Mouse (Mus musculus) midbrain, embryonic 16.5 days (tissue): ENCODE results near the gene Vcl. TPM values are rescaled to one million over a fixed set of nuclear protein-coding genes. Genes with fewer than 3 reads are reported as not detected.

ENCODE experiments used
- ATAC-seq: fragments of 200-750 bp; cut with Nextera tagmentation; 2 replicates; pipeline ENCODE4 v1.8.0; 2017; ENCODE audit warnings: moderate TSS enrichment
- H3K27ac ChIP-seq: fragments of 300-500 bp; sonication (generic); 2 replicates; pipeline ENCODE4 v1.5.1; 2014; ENCODE audit warnings: mild to moderate bottlenecking, low read length, mixed read lengths
- H3K27me3 ChIP-seq: fragments of 300-500 bp; sonication (generic); 2 replicates; pipeline ENCODE4 v1.6.1; 2014; ENCODE audit warnings: low read depth, low read length, mixed read lengths; ENCODE audit not compliant: control insufficient read depth, insufficient read depth
- H3K36me3 ChIP-seq: fragments of 300-500 bp; sonication (generic); 2 replicates; pipeline ENCODE4 v1.6.1; 2014; ENCODE audit warnings: mild to moderate bottlenecking, low read length, moderate library complexity, mixed read lengths; ENCODE audit not compliant: control insufficient read depth, insufficient read depth
- H3K4me1 ChIP-seq: fragments of 300-500 bp; sonication (generic); 2 replicates; pipeline ENCODE4 v1.6.1; 2014; ENCODE audit warnings: mild to moderate bottlenecking, low read length, mixed read lengths; ENCODE audit not compliant: control insufficient read depth, insufficient read depth
- H3K4me2 ChIP-seq: fragments of 300-500 bp; sonication (generic); 2 replicates; pipeline ENCODE4 v1.6.1; 2014; ENCODE audit warnings: mild to moderate bottlenecking, low read length, mixed read lengths
- H3K4me3 ChIP-seq: fragments of 300-500 bp; sonication (generic); 2 replicates; pipeline ENCODE4 v1.5.1; 2014; ENCODE audit warnings: low read depth, mild to moderate bottlenecking, low read length, moderate library complexity, mixed read lengths
- H3K9ac ChIP-seq: fragments of 300-500 bp; sonication (generic); 2 replicates; pipeline ENCODE4 v1.6.1; 2014; ENCODE audit warnings: low read depth, low read length, mixed read lengths
- H3K9me3 ChIP-seq: fragments of 300-500 bp; sonication (generic); replicated peaks from 2 replicates; pipeline ENCODE4 v1.6.1; 2014; ENCODE audit warnings: mild to moderate bottlenecking, low read length, mixed read lengths; ENCODE audit not compliant: control insufficient read depth, poor library complexity, severe bottlenecking
- WGBS: fragments of 180-500 bp; shearing (Covaris S2); extraction: QIAGEN DNeasy Blood & Tissue Kit; methylation state at CpG from one replicate; pipeline ENCODE4 v1.1.7; 2014; 5-methylcytosine and 5-hydroxymethylcytosine counted together
- polyA plus RNA-seq: library from polyadenylated mRNA; unstranded; fragments of >200 nt; fragmentation: Nextera tagmentation; extraction: Ambion mirVana; gene quantifications from 2 replicates; pipeline ENCODE4 v1.2.1, GENCODE M21; 2015

The Vcl gene
- polyA plus RNA-seq, 1 experiment from 2014 or later, result 11.9 TPM

DNA sequence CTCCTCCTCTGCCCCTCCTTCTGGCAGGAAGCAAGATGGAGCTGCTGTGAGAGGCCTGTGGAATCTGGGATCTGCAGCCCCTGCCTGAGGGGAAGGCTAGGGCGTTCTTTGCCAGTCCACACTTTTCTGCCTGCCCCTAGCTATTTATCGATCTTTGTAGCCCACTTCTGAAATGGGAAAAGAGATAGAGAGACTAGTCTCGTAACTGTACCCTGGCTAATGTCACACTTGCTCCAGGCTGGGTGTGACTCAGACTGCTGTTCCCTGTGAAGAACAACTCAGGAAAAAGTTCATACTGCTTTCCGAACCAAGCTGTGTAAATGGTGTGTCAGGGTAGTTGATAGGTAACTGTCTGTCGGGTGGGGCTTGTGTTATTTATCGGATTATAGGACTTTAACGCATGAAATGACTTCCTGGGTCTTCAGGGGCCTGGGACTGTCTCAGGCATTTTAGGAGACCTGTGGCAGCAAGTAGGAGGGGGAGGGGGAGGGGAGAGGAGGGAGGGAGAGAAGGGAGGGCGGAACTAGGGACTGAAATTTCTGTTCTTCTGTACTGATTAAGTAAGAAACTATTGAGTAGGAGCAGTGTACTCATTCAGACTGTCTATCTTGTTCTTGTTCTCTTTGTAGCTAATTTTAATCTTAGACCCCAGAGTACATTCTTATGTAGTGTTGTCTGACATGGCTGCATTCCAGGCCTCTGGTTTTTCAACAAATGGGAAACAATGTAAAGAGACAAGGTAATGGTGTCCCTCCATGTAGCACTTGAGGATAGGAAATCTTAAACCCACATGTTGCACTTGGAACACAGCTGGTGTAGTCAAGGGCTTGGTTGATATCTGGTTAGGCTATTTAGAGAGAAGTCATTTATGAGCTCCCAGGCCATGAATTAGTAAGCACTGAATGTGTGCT, 1.5 kb downstream of the Vcl start:
- Histone ChIP-seq H3K27ac (no peak overlapping the region), H3K27me3 (no peaks in the 10 kb centered on the region), H3K36me3 (no peaks in the 10 kb centered on the region), H3K9me3 (no peaks in the 10 kb centered on the region), H3K4me3 (peak overlapping the region; percentile 73), H3K4me1 (peaks cover 11% of the 10 kb centered on the region), H3K4me2 (peak overlapping the region; percentile 70), H3K9ac (peak overlapping the region; percentile 72; the same call in 1 of the 2 replicates)
- 47% methylated on average over 8 of the region's 8 CpGs for WGBS
- no peak for ATAC-seq

DNA sequence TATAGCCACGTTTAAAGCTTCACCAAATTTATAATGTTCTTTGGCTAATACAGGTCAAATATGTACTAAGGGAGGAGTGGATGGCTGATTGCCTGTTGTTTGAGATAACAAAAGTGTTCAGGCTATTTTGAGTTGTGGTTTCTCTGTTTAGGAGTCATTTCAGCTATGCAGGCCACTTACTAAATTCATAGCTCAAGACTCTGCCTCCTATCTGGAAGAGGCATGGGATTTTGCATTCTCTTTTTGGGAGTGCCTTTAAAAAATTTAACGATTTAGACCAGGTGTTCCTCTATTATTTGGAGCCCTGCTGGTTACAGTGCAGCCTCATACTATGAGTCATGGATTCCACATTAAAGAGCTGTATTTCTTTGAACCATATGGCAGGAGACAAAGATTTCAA, 9.2 kb downstream of the Vcl start:
- Histone ChIP-seq H3K4me1 (no peaks in the 10 kb centered on the region), H3K9ac (no peak overlapping the region), H3K27me3 (no peaks in the 10 kb centered on the region), H3K36me3 (no peaks in the 10 kb centered on the region), H3K4me2 (no peak overlapping the region), H3K4me3 (no peak overlapping the region), H3K27ac (no peak overlapping the region), H3K9me3 (no peaks in the 10 kb centered on the region)
- WGBS, result 76% methylated on average over 2 of the region's 2 CpGs
- ATAC-seq, result no peak

DNA sequence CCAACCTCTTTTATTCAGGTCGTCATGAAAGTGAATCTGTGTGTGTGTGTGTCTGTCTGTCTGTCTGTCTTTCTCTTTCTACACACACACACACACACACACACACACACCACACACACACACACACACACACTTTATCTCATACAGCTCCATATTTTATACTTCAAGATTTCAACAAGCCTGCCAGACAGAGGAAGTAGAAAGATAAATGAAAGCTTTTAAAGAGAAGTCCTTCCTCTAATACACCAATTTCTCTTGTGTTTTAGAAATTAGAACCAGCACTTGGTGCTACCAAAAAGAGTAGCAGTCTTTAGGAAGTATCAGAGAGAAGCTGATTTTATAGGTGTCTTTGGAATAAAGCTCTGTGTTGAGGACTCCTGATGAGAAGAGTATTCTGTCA, 9.7 kb downstream of the Vcl start:
- Histone ChIP-seq H3K27ac (no peak overlapping the region), H3K36me3 (no peaks in the 10 kb centered on the region), H3K27me3 (no peaks in the 10 kb centered on the region), H3K4me2 (no peak overlapping the region), H3K9ac (no peak overlapping the region), H3K4me3 (no peak overlapping the region), H3K9me3 (no peaks in the 10 kb centered on the region), H3K4me1 (no peaks in the 10 kb centered on the region)
- WGBS, result 36% methylated on average over 1 of the region's 1 CpGs
- ATAC-seq, result no peak

DNA sequence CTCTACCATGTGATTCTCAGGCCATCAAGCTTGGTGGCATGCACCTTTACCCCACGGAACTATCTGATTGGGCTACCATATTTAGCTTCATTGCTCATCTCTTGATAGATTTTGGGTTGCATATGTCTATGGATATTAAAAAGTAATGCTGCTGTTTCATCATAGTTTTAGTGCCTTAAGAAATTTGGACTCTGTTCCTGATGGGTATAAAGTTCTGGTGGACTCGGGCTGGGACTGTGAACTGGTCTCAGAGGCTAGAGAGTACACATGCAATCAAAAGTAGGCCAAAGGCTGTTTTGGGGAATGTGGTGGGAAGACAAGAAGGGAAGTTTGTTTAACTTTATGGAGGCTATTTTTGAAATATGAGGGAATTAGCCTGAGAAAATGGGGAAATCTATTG, 16.1 kb downstream of the Vcl start:
- WGBS, result 98% methylated on average over 2 of the region's 2 CpGs
- H3K4me2 ChIP-seq, result no peak overlapping the region
- no peaks in the 10 kb centered on the region for H3K27me3 ChIP-seq
- no peaks in the 10 kb centered on the region for H3K4me1 ChIP-seq
- no peak for ATAC-seq
- no peak overlapping the region for H3K9ac ChIP-seq
- H3K9me3 ChIP-seq, result no peaks in the 10 kb centered on the region
- no peak overlapping the region for H3K4me3 ChIP-seq
- H3K36me3 ChIP-seq, result no peaks in the 10 kb centered on the region
- no peak overlapping the region for H3K27ac ChIP-seq

DNA sequence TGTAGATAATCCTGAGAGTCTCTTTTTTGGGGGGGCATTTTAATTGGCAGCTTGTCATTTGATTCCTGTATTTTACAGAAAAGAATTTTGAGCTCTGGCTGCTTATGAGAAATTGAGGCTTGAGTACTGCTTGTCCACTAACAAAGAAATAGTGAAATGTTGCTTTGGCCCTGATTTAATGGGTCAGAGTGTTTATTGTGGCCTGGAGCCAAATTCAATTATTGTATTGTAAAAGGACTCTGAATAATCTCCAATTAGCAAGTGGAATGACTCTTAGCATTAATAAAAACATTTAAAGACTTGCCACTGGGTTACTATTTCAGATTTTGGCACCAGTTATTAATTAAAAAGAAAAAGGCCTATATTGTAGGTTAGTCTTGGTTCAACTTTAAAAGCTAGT, 26.8 kb downstream of the Vcl start:
- no peak overlapping the region for H3K4me3 ChIP-seq
- no peaks in the 10 kb centered on the region for H3K27me3 ChIP-seq
- no peak overlapping the region for H3K27ac ChIP-seq
- H3K4me2 ChIP-seq, result no peak overlapping the region
- no peak overlapping the region for H3K9ac ChIP-seq
- H3K9me3 ChIP-seq, result no peaks in the 10 kb centered on the region
- H3K4me1 ChIP-seq, result no peaks in the 10 kb centered on the region; the same call in 1 of the 2 replicates
- no peaks in the 10 kb centered on the region for H3K36me3 ChIP-seq
- no peak for ATAC-seq

DNA sequence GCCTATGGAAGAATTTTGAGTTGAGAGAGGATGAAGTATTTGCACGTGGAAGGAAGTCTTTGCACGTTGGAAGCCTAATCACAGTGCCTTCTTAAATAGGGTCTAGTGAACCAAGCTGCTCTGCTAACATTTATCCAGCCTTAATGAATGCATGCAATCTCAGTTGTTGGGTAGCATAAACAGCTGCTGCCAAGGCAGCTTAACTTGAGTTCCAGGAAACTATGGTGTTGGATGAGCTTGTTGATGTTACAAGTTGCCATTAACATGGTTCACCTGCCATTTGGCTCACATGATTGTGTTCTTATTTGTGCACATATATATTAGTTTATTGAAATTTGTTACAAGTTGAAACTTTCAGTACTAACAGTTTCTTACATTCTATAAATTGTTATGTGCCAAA, 29.8 kb downstream of the Vcl start:
- WGBS, result 67% methylated on average over 2 of the region's 2 CpGs
- ATAC-seq, result no peak
- H3K27ac ChIP-seq, result no peak overlapping the region
- H3K4me3 ChIP-seq, result no peak overlapping the region
- H3K4me1 ChIP-seq, result no peaks in the 10 kb centered on the region; the same call in 1 of the 2 replicates
- no peaks in the 10 kb centered on the region for H3K36me3 ChIP-seq
- H3K9ac ChIP-seq, result no peak overlapping the region
- no peaks in the 10 kb centered on the region for H3K9me3 ChIP-seq
- H3K4me2 ChIP-seq, result no peak overlapping the region
- H3K27me3 ChIP-seq, result no peaks in the 10 kb centered on the region

DNA sequence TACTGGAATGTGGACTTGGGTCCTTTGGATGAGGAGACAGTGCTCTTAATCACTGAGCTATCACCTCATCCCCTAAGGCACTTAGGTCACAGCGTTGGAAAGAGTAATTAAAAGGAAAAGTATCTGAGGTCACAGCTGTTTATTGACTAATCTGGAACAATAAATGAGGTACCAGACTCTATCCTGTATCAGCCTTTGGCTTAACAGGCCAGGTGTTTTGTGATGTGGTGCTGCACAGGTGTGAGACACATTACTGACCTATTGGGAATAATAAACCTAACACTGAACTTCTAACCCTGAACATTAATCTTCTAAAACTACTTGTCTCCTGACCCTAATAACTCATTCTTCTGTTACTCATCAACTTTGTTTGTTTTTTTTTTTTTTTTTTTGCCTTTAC, 33.3 kb downstream of the Vcl start:
- Histone ChIP-seq H3K4me3 (no peak overlapping the region), H3K36me3 (no peaks in the 10 kb centered on the region), H3K27ac (no peak overlapping the region), H3K9me3 (no peaks in the 10 kb centered on the region), H3K9ac (no peak overlapping the region), H3K4me2 (no peak overlapping the region), H3K4me1 (peaks cover 3% of the 10 kb centered on the region; the same call in 1 of the 2 replicates), H3K27me3 (no peaks in the 10 kb centered on the region)
- WGBS, result 91% methylated on average over 1 of the region's 1 CpGs
- no peak for ATAC-seq

DNA sequence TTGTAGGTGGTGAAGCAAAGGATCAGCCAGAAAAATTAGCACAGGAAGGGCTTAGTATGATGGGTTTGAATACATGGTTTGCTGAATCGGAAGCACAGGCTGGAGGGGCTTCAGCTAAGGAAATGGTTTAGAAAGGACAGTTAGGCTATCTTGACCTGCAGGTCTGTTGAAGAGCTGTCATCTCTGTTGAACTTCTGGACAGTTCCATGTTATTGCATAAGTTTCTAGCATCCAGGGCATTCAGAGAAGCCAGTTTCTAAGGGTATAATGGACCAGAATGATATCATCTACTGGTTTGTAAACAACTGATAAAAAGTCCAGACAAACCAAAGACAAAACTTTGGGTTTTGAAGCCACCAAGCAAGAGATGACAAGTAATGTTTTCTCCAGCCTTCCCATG, 33.7 kb downstream of the Vcl start:
- no peak overlapping the region for H3K4me2 ChIP-seq
- H3K9ac ChIP-seq, result no peak overlapping the region
- ATAC-seq, result no peak
- H3K4me3 ChIP-seq, result no peak overlapping the region
- no peak overlapping the region for H3K27ac ChIP-seq
- no peaks in the 10 kb centered on the region for H3K27me3 ChIP-seq
- H3K4me1 ChIP-seq, result peaks cover 3% of the 10 kb centered on the region; the same call in 1 of the 2 replicates
- WGBS, result 100% methylated on average over 1 of the region's 1 CpGs
- no peaks in the 10 kb centered on the region for H3K9me3 ChIP-seq
- no peaks in the 10 kb centered on the region for H3K36me3 ChIP-seq

DNA sequence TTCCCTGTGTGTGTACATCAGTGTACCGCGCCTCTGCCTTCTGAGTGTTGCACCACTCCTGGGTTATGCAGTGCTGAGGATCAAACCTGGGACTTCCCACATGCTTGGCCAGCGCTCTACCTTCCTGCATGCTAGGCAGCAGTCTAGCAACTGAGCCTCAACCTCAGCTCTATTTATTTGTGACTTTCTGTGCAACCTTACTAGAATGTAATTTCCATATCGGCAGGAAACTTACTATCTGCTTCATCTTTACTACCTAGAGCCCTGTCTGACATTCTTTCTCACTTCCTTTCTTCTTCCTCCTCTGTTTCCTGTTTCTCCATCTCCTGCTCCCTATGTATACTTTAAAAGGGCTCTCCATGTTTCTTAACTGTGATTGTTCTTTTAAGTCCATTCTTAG, 34.7 kb downstream of the Vcl start:
- no peak overlapping the region for H3K27ac ChIP-seq
- WGBS, result 86% methylated on average over 4 of the region's 4 CpGs
- H3K36me3 ChIP-seq, result no peaks in the 10 kb centered on the region

More for the DNA sequence above, 34.7 kb downstream of the Vcl start:
- no peak overlapping the region for H3K9ac ChIP-seq
- no peak overlapping the region for H3K4me2 ChIP-seq
- H3K27me3 ChIP-seq, result no peaks in the 10 kb centered on the region
- H3K4me1 ChIP-seq, result peaks cover 3% of the 10 kb centered on the region; the same call in 1 of the 2 replicates
- ATAC-seq, result no peak
- no peaks in the 10 kb centered on the region for H3K9me3 ChIP-seq
- no peak overlapping the region for H3K4me3 ChIP-seq
